Mouse (Mus musculus) thymus, adult 2 months (tissue): ENCODE results near the gene Slc9a2.

ENCODE experiments used
- CTCF ChIP-seq: fragments of 200-500 bp; IDR thresholded peaks from 2 replicates; pipeline ENCODE4 v1.5.1; 2012; ENCODE audit warnings: mild to moderate bottlenecking, control low read depth, low read length, moderate library complexity, borderline replicate concordance; ENCODE audit not compliant: control insufficient read depth, poor library complexity, insufficient read depth; ENCODE audit errors: extremely low read depth
- POLR2A ChIP-seq: fragments of 200-500 bp; IDR thresholded peaks from 2 replicates; pipeline ENCODE4 v1.6.1; 2012; ENCODE audit warnings: mild to moderate bottlenecking, low read length, control low read depth, moderate library complexity; ENCODE audit not compliant: control insufficient read depth, poor library complexity, insufficient read depth; ENCODE audit errors: extremely low read depth

DNA sequence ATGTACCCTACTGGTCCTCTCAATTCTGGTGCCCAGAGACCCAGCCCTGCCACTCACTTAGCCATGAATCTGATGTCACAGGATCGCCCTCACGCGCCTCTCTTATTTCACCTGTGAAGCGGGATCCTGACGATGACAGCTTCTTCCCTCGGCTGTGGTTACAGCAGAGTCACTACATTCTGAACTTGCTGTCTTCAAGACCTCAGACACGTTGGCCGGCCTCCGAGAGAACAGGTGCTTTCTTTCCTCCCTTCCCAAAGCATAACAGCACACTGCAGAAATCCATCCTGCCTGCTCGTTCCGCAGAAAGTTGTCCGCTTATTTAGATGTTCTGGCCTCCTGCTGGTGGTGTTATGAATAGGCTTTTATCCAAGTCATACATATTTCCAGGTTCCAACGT, 13.9 kb downstream of the Slc9a2 start:
- TF ChIP-seq CTCF (no peak), POLR2A (no peak)
